In genomic region chr9:68829903-68830302, GRCm38 (mm10) we compare ENCODE assay signal across 8 mouse cellular contexts.
DNase-seq lines count a peak whose midpoint lies in the region; TF ChIP-seq lines count a peak whose summit lies in the region.

No protein-coding gene starts in this region.

- no peaks in the 10 kb centered on the region for H3K4me1 ChIP-seq in testis, adult 2 months (ENCODE audit: control insufficient read depth, insufficient read depth, low read length)

- H3K27me3 ChIP-seq in testis, adult 2 months (ENCODE audit: control insufficient read depth, insufficient read depth, low read length), result no peaks in the 10 kb centered on the region

- TF ChIP-seq POLR2A in testis, adult 2 months (IDR thresholded peaks at IDR 0.05; ENCODE audit: control insufficient read depth, low read depth, low read length), result no peak

- peak; percentile 38 to 53 for DNase-seq in cerebellum, adult 18-20 months
- DNase-seq in cerebellum, adult 11-12 months, result no peak
- peak; percentile 29 for DNase-seq in layer of hippocampus, adult 11-12 months (ENCODE audit: low spot score)
- no peak for DNase-seq in layer of hippocampus, adult 9-11 months
- no peak for DNase-seq in testis, postnatal 10 days (ENCODE audit: low spot score)
- DNase-seq in urinary bladder, adult 2 months (ENCODE audit: low spot score), result no peak
- DNase-seq in gastrocnemius, adult 8-10 months (ENCODE audit: low spot score in 2 of 2), result no peak

- no peak overlapping the region for H3K4me3 ChIP-seq in testis, adult 2 months (ENCODE audit: control insufficient read depth, low read depth, low read length)

- H3K27ac ChIP-seq in testis, adult 2 months (ENCODE audit: control insufficient read depth, insufficient read depth, low read depth, low read length), result no peak overlapping the region

- H3K36me3 ChIP-seq in testis, adult 2 months (ENCODE audit: control insufficient read depth, insufficient read depth, low read length), result no peaks in the 10 kb centered on the region

- 0 out of 2 replicates have a peak, but pooled peaks have one; percentile 6 for TF ChIP-seq CTCF in testis, adult 2 months (IDR thresholded peaks at IDR 0.05; ENCODE audit: control insufficient read depth, insufficient read depth, insufficient replicate concordance, low read depth, low read length)

Comparison
In these comparisons a context has a peak if more than half of its experiments do, and no peak if none do; other contexts are left out.
1. DNase-seq: peak in cerebellum, adult 18-20 months (2 of 2) and layer of hippocampus, adult 11-12 months (single experiment); none in cerebellum, adult 11-12 months (single experiment), layer of hippocampus, adult 9-11 months (single experiment), testis, postnatal 10 days (single experiment), urinary bladder, adult 2 months (single experiment) and gastrocnemius, adult 8-10 months (0 of 2).